Mouse (Mus musculus) intestine, embryonic 14.5 days (tissue): ENCODE data around the gene Klhdc8b. TPM values are rescaled to one million over a fixed set of nuclear protein-coding genes. Genes with fewer than 3 reads are reported as not detected.

Experiments used
- ATAC-seq: fragments of 200-750 bp; cut with Nextera tagmentation; replicated peaks from 2 replicates; pipeline ENCODE4 v1.8.0; 2017; ENCODE audit warnings: low read depth, moderate number of reproducible peaks, moderate TSS enrichment, moderate library complexity; ENCODE audit not compliant: low FRiP score, low TSS enrichment
- DNase-seq: peaks from one replicate; pipeline ENCODE4 v3.0.0-alpha.2; 2018; ENCODE audit warnings: low spot score
- H3K27ac ChIP-seq: fragments of 300-500 bp; sonication (generic); 2 replicates; pipeline ENCODE4 v1.5.1; 2014; ENCODE audit warnings: low read depth, mild to moderate bottlenecking, control low read depth
- H3K27me3 ChIP-seq: fragments of 300-500 bp; sonication (generic); replicated peaks from 2 replicates; pipeline ENCODE4 v1.6.1; 2014; ENCODE audit warnings: low read length, control low read depth; ENCODE audit not compliant: control insufficient read depth, insufficient read depth
- H3K36me3 ChIP-seq: fragments of 300-500 bp; sonication (generic); 2 replicates; pipeline ENCODE4 v1.6.1; 2014; ENCODE audit warnings: low read length, control low read depth; ENCODE audit not compliant: control insufficient read depth, insufficient read depth
- H3K4me1 ChIP-seq: fragments of 300-500 bp; sonication (generic); replicated peaks from 2 replicates; pipeline ENCODE4 v1.6.1; 2014; ENCODE audit warnings: low read length, control low read depth, mixed read lengths; ENCODE audit not compliant: control insufficient read depth, insufficient read depth
- H3K4me2 ChIP-seq: fragments of 300-500 bp; sonication (generic); 2 replicates; pipeline ENCODE4 v1.6.1; 2014; ENCODE audit warnings: low read length
- H3K4me3 ChIP-seq: fragments of 300-500 bp; sonication (generic); 2 replicates; pipeline ENCODE4 v1.5.1; 2014; ENCODE audit warnings: low read depth, low read length, control low read depth, mixed read lengths
- H3K9ac ChIP-seq: fragments of 300-500 bp; sonication (generic); 2 replicates; pipeline ENCODE4 v1.6.1; 2014; ENCODE audit warnings: mild to moderate bottlenecking, low read length
- H3K9me3 ChIP-seq: fragments of 300-500 bp; sonication (generic); 2 replicates; pipeline ENCODE4 v1.6.1; 2016; ENCODE audit warnings: low read length, control low read depth; ENCODE audit not compliant: control insufficient read depth
- WGBS: fragments of 180-500 bp; shearing (Covaris S2); extraction: QIAGEN DNeasy Blood & Tissue Kit; methylation state at CpG from one replicate; pipeline ENCODE4 v1.1.7; 2014; 5-methylcytosine and 5-hydroxymethylcytosine counted together
- polyA plus RNA-seq: library from polyadenylated mRNA; unstranded; fragments of >200 nt; fragmentation: Nextera tagmentation; extraction: Ambion mirVana; gene quantifications from 2 replicates; pipeline ENCODE4 v1.2.1, GENCODE M21; 2014

Klhdc8b gene
- polyA plus RNA-seq, 1 experiment from 2014 or later: 59.9 TPM

- Histone ChIP-seq H3K4me3 (no peak overlapping the region), H3K9ac (no peak overlapping the region), H3K27ac (no peak overlapping the region), H3K27me3 (no peaks in the 10 kb centered on the region), H3K36me3 (peaks cover 2% of the 10 kb centered on the region), H3K4me1 (peaks cover 2% of the 10 kb centered on the region; the same call in 1 of the 2 replicates), H3K4me2 (no peak overlapping the region), H3K9me3 (no peaks in the 10 kb centered on the region)
- WGBS: 94% methylated on average over 3 of the region's 3 CpGs
- DNase-seq (no peak), ATAC-seq (no peak)
These were observed 63.1 kb downstream of the Klhdc8b start for GRCm38 (mm10) chr9:108398324-108398723.

Other genes starting within 250 kb of the Klhdc8b start
- gene Dag1, start 197.6 kb downstream of the Klhdc8b start, polyA plus RNA-seq: 71.7 and 75.6 TPM in 2 replicates
- 38.9 and 41.2 TPM in 2 replicates for gene Nicn1, start 171.2 kb downstream of the Klhdc8b start, polyA plus RNA-seq
- gene Amt, start 164.7 kb downstream of the Klhdc8b start, polyA plus RNA-seq: 23.0 and 24.2 TPM in 2 replicates
- 281 and 309 TPM in 2 replicates for gene Rhoa, start 155.5 kb downstream of the Klhdc8b start, polyA plus RNA-seq
- 27.5 and 30.4 TPM in 2 replicates for gene Tcta, start 155.4 kb downstream of the Klhdc8b start, polyA plus RNA-seq
- 760 and 815 TPM in 2 replicates for gene Gpx1, start 122.7 kb downstream of the Klhdc8b start, polyA plus RNA-seq
- 103 and 114 TPM in 2 replicates for gene Usp4, start 113.7 kb downstream of the Klhdc8b start, polyA plus RNA-seq
- gene 1700102P08Rik, start 68.8 kb downstream of the Klhdc8b start, polyA plus RNA-seq: 0.55 and 0.66 TPM in 2 replicates
- gene Ccdc36, start 33.1 kb downstream of the Klhdc8b start, polyA plus RNA-seq: 1.5 and 1.7 TPM in 2 replicates
- not detected in 2 replicates for gene BC048562, start 25.1 kb downstream of the Klhdc8b start, polyA plus RNA-seq
- 43.9 and 49.7 TPM in 2 replicates for gene Ccdc71, start 1.1 kb downstream of the Klhdc8b start, polyA plus RNA-seq
- gene Lamb2, start 18.2 kb upstream of the Klhdc8b start, polyA plus RNA-seq: 32.3 and 33.7 TPM in 2 replicates
- gene Usp19, start 29.0 kb upstream of the Klhdc8b start, polyA plus RNA-seq: 51.6 and 53.5 TPM in 2 replicates
- 119 and 128 TPM in 2 replicates for gene Qars, start 46.1 kb upstream of the Klhdc8b start, polyA plus RNA-seq
- 122 and 133 TPM in 2 replicates for gene Qrich1, start 55.2 kb upstream of the Klhdc8b start, polyA plus RNA-seq
- gene Impdh2, start 98.7 kb upstream of the Klhdc8b start, polyA plus RNA-seq: 226 and 246 TPM in 2 replicates
- 37.0 and 39.8 TPM in 2 replicates for gene Ndufaf3, start 105.9 kb upstream of the Klhdc8b start, polyA plus RNA-seq
- gene Dalrd3, start 108.3 kb upstream of the Klhdc8b start, polyA plus RNA-seq: 127 and 146 TPM in 2 replicates
- 82.0 and 95.0 TPM in 2 replicates for gene Wdr6, start 117.2 kb upstream of the Klhdc8b start, polyA plus RNA-seq
- 5.9 and 7.0 TPM in 2 replicates for gene P4htm, start 136.1 kb upstream of the Klhdc8b start, polyA plus RNA-seq
- gene Arih2, start 187.8 kb upstream of the Klhdc8b start, polyA plus RNA-seq: 43.1 and 46.7 TPM in 2 replicates
- gene Slc25a20, start 200.5 kb upstream of the Klhdc8b start, polyA plus RNA-seq: 29.1 and 34.5 TPM in 2 replicates
- gene Prkar2a, start 227.7 kb upstream of the Klhdc8b start, polyA plus RNA-seq: 52.3 and 54.4 TPM in 2 replicates